Mouse (Mus musculus) bone marrow macrophage, adult 2 months (primary cell): ENCODE data around the gene Gkap1.

ENCODE experiments used
- CTCF ChIP-seq: IDR thresholded peaks from 2 replicates; pipeline ENCODE4 v1.5.1; 2012; ENCODE audit warnings: low read depth, mild to moderate bottlenecking, low read length, moderate library complexity
- POLR2A ChIP-seq: IDR thresholded peaks from 2 replicates; pipeline ENCODE4 v1.6.1; 2012; ENCODE audit warnings: mild to moderate bottlenecking, low read depth, low read length, borderline replicate concordance

- TF ChIP-seq CTCF (no peak), POLR2A (no peak)
Observed at GRCm38 (mm10) chr13:58212530-58212929, 63.0 kb downstream of the Gkap1 start.
